Mouse (Mus musculus) liver, adult 2 months (tissue): ENCODE measurements around the gene Fto. TPM values are rescaled to one million over a fixed set of nuclear protein-coding genes. Genes with fewer than 3 reads are reported as not detected.

Experiments
- DNase-seq: peaks from one replicate; pipeline ENCODE4 v3.0.0-alpha.2; 2011; ENCODE audit warnings: low read depth, low spot score; ENCODE audit errors: extremely low read depth
- H3K27ac ChIP-seq: fragments of 200-500 bp; replicated peaks from 2 replicates; pipeline ENCODE4 v1.5.1; 2012; ENCODE audit warnings: low read depth, mild to moderate bottlenecking, control low read depth, inconsistent platforms, low read length; ENCODE audit not compliant: insufficient read depth
- H3K27me3 ChIP-seq: fragments of 200-500 bp; 2 replicates; pipeline ENCODE4 v1.6.1; 2012; ENCODE audit warnings: mild to moderate bottlenecking, moderate library complexity, low read length, inconsistent platforms; ENCODE audit not compliant: control insufficient read depth, insufficient read depth
- H3K36me3 ChIP-seq: fragments of 200-500 bp; 2 replicates; pipeline ENCODE4 v1.6.1; 2012; ENCODE audit warnings: low read length, inconsistent platforms; ENCODE audit not compliant: control insufficient read depth, insufficient read depth
- H3K4me1 ChIP-seq: fragments of 200-500 bp; 2 replicates; pipeline ENCODE4 v1.6.1; 2011; ENCODE audit warnings: low read length; ENCODE audit not compliant: control insufficient read depth, insufficient read depth
- H3K4me3 ChIP-seq: fragments of 200-500 bp; 2 replicates; pipeline ENCODE4 v1.5.1; 2011; ENCODE audit warnings: low read depth, mild to moderate bottlenecking, control low read depth, low read length, moderate library complexity; ENCODE audit not compliant: insufficient read depth
- H3K79me2 ChIP-seq: fragments of 200-500 bp; 2 replicates; pipeline ENCODE4 v1.6.1; 2012; ENCODE audit warnings: inconsistent platforms, mild to moderate bottlenecking, low read length, moderate library complexity; ENCODE audit not compliant: control insufficient read depth, insufficient read depth
- H3K9ac ChIP-seq: fragments of 200-500 bp; 2 replicates; pipeline ENCODE4 v1.6.1; 2012; ENCODE audit warnings: low read depth, mild to moderate bottlenecking, control low read depth, inconsistent platforms, low read length
- CTCF ChIP-seq: fragments of 200-500 bp; IDR thresholded peaks from 2 replicates; pipeline ENCODE4 v1.5.1; 2011; ENCODE audit warnings: low read depth, low read length, control low read depth
- POLR2A ChIP-seq: fragments of 200-500 bp; IDR thresholded peaks from 2 replicates; pipeline ENCODE4 v1.6.1; 2011; ENCODE audit warnings: low read length, control low read depth; ENCODE audit not compliant: insufficient read depth; ENCODE audit errors: extremely low read depth
- WGBS: fragments of 180-500 bp; shearing (Covaris S2); methylation state at CpG from one replicate; pipeline ENCODE4 v1.1.7; 2018; 5-methylcytosine and 5-hydroxymethylcytosine counted together
- polyA plus RNA-seq: library from polyadenylated mRNA; depleted of rRNA; stranded (reverse); fragments of >200 nt; gene quantifications from 2 replicates; pipeline ENCODE4 v1.2.3, GENCODE M21; 2012
- total RNA-seq: library from RNA; depleted of rRNA; stranded (reverse); fragments of >200 nt; gene quantifications from 2 replicates; pipeline ENCODE4 v1.2.3, GENCODE M21; 2014

Gene Fto
- total and polyA plus RNA-seq, 2 experiments, result 14.1 to 15.6 TPM

- WGBS, result 69% methylated on average over 10 of the region's 10 CpGs
These were observed 181.4 kb downstream of the Fto start for GRCm38 (mm10) chr8:91494501-91495259.

GRCm38 (mm10) chr8:91495260-91495601 lies 181.9 kb downstream of the Fto start:
- DNase-seq, result peak; percentile 83
- H3K79me2 ChIP-seq, result peaks cover 2% of the 10 kb centered on the region; the same call in 1 of the 2 replicates

More at GRCm38 (mm10) chr8:91494501-91495259, 181.4 kb downstream of the Fto start:
- no peak for TF ChIP-seq CTCF
- TF ChIP-seq POLR2A, result no peak
- no peak overlapping the region for H3K4me3 ChIP-seq
- H3K4me1 ChIP-seq, result peaks cover 8% of the 10 kb centered on the region
- no peaks in the 10 kb centered on the region for H3K27me3 ChIP-seq
- DNase-seq, result peak; percentile 13
- H3K79me2 ChIP-seq, result peaks cover 2% of the 10 kb centered on the region; the same call in 1 of the 2 replicates
- H3K27ac ChIP-seq, result no peak overlapping the region
- no peak overlapping the region; the same call in 1 of the 2 replicates for H3K9ac ChIP-seq
- H3K36me3 ChIP-seq, result no peaks in the 10 kb centered on the region

DNA sequence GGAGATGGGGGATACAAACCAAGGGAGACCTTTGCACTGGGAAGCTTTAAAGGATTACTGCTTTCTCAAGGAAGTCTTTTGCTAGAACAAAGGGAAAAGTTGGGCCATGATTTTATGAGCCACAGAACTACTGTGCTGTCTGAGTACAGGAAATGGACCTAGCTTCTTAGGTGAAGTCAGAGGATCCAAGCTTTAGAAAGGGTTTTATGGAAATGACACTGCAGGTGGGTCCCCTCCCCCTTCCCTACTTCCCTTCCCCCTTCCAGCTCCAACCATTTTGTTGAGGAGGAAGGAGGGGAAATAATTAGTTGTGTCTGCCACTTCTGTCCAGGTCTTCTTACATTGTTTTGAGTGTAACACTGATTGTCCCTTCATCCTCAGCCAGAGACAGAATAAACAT lies 182.7 kb downstream of the Fto start:
- TF ChIP-seq POLR2A, result no peak
- TF ChIP-seq CTCF, result no peak
- no peak overlapping the region for H3K27ac ChIP-seq

More at GRCm38 (mm10) chr8:91495260-91495601, 181.9 kb downstream of the Fto start:
- no peak overlapping the region for H3K27ac ChIP-seq
- no peaks in the 10 kb centered on the region for H3K27me3 ChIP-seq
- 28% methylated on average over 2 of the region's 2 CpGs for WGBS
- peaks cover 8% of the 10 kb centered on the region for H3K4me1 ChIP-seq
- TF ChIP-seq CTCF (no peak), POLR2A (no peak)
- no peak overlapping the region for H3K4me3 ChIP-seq
- no peaks in the 10 kb centered on the region for H3K36me3 ChIP-seq
- H3K9ac ChIP-seq, result no peak overlapping the region; the same call in 1 of the 2 replicates

DNA sequence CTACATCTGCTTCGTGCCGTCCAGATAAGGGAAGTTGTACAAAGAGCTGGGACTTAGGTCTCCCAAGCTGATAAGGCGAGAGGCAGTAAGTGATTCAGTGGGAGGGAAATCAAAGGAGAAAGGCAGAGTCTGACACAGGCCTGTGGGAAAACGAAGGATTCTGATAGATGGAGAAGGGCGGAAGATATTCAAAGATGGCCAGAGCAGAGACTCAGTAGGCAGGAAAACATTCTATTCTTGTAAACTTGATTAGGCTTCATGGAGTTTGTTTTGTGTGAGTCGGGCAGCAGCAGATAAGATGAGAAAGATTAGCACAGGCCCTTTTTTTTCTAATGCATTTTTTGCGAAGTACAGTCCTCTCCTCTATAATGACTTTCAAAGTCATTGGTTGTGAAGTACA lies 183.6 kb downstream of the Fto start:
- Histone ChIP-seq H3K9ac (no peak overlapping the region), H3K36me3 (no peaks in the 10 kb centered on the region), H3K4me3 (no peak overlapping the region), H3K79me2 (peaks cover under 1% of the 10 kb centered on the region; the same call in 1 of the 2 replicates), H3K27ac (no peak overlapping the region), H3K27me3 (no peaks in the 10 kb centered on the region), H3K4me1 (peaks cover 8% of the 10 kb centered on the region)
- DNase-seq, result no peak
- 80% methylated on average over 7 of the region's 7 CpGs for WGBS
- TF ChIP-seq POLR2A (no peak), CTCF (no peak)

More for the DNA sequence above, 182.7 kb downstream of the Fto start:
- Histone ChIP-seq H3K4me3 (no peak overlapping the region), H3K4me1 (peaks cover 8% of the 10 kb centered on the region), H3K36me3 (no peaks in the 10 kb centered on the region), H3K79me2 (peaks cover 2% of the 10 kb centered on the region; the same call in 1 of the 2 replicates), H3K27me3 (no peaks in the 10 kb centered on the region), H3K9ac (no peak overlapping the region)
- DNase-seq, result no peak

- no peaks in the 10 kb centered on the region for H3K36me3 ChIP-seq
- H3K79me2 ChIP-seq, result no peaks in the 10 kb centered on the region; the same call in 1 of the 2 replicates
- no peak overlapping the region for H3K9ac ChIP-seq
- no peak for TF ChIP-seq POLR2A
- no peak overlapping the region for H3K4me3 ChIP-seq
- H3K27ac ChIP-seq, result no peak overlapping the region
- peaks cover 8% of the 10 kb centered on the region for H3K4me1 ChIP-seq
- no peaks in the 10 kb centered on the region for H3K27me3 ChIP-seq
- DNase-seq, result no peak
- WGBS, result 93% methylated on average over 9 of the region's 9 CpGs
These were observed 185.3 kb downstream of the Fto start for GRCm38 (mm10) chr8:91498611-91499010.

GRCm38 (mm10) chr8:91499303-91499702 lies 186.0 kb downstream of the Fto start:
- DNase-seq, result no peak
- H3K9ac ChIP-seq, result no peak overlapping the region
- H3K36me3 ChIP-seq, result no peaks in the 10 kb centered on the region
- no peak overlapping the region for H3K4me3 ChIP-seq
- H3K27me3 ChIP-seq, result no peaks in the 10 kb centered on the region
- H3K4me1 ChIP-seq, result peaks cover 8% of the 10 kb centered on the region
- H3K27ac ChIP-seq, result no peak overlapping the region
- no peak for TF ChIP-seq POLR2A
- no peak for TF ChIP-seq CTCF
- H3K79me2 ChIP-seq, result no peaks in the 10 kb centered on the region; the same call in 1 of the 2 replicates
- WGBS, result 85% methylated on average over 2 of the region's 2 CpGs
